Mouse (Mus musculus) fat pad, adult 2 months (tissue): ENCODE results near the gene Mctp2.
A peak's percentile ranks its signal among the peaks of the same experiment; 100 is the strongest.

Experiments
- DNase-seq: peaks from one replicate; pipeline ENCODE4 v3.0.0-alpha.2; 2011; ENCODE audit warnings: low read depth, low spot score; ENCODE audit errors: extremely low read depth

The Mctp2 gene

GRCm38 (mm10) chr7:72181651-72182050 is 124.8 kb downstream of the Mctp2 start:
- no peak for DNase-seq

- no peak for DNase-seq
These were observed 137.1 kb downstream of the Mctp2 start for GRCm38 (mm10) chr7:72169320-72169719.

DNA sequence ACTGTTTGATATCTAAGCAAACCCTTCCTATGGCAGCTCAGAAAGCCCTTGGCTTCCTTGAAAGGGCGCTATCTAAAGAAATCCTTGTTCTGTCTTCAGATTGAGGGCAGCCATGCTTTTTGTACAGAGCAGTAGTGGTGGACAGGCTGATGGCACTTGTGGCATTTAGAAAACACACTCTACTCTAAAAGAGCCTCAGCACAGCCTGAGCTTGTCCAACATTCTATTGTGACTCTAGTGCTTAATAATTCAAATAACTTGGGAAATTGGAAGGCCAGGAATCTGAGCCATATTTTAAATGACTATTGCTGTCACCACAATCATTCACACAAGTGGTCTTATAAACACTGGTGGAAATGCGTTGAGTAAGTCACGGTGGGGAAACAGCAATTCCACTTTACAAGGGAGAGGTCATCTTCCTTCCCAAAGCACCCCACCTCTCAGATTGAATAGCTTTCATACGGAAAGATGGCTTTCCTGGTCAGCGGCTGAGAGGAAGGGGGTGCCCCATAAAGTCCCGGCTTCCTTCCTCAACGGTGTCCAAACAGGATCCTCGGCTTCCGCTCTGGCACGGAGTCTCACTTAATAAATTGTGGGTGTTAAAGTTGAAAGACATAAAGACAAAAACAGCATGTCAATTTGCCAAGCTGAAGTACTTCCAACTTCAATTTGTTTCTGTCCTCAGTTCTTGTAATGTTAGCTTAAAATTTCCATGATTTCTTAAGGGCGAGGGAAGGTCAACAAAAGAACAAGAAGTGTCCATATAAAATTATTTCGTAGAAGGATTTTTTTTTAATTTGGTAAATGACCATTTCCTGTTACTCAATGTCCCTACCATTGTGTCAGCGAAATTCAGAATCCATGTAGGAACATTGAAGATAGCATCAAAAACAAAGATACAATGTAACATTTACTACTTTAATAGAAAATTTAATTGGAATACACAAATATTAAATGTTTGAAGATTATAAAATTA is 140.4 kb downstream of the Mctp2 start:
- DNase-seq, result no peak

DNA sequence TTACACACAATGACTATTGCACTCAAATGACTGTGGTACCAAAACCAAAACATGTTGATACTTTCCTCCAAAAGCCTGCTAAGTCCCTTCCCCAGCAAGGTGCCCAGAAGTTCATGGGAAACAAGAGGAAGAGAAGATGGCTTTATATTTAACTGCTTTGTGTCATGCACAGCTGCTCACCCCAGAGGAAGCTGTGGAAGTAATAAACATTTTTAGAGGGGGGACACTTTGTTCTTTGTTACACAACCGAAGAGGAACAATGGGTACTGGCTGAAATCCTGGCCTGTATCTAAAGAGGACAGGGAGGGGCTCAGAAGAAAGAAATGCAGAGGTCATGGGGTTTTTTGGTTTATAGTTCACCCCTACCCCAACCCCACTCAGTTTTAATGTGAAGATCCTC is 144.2 kb downstream of the Mctp2 start:
- no peak for DNase-seq

GRCm38 (mm10) chr7:72159513-72160063 is 146.8 kb downstream of the Mctp2 start:
- no peak for DNase-seq

- no peak for DNase-seq
These were observed 155.4 kb downstream of the Mctp2 start for GRCm38 (mm10) chr7:72150799-72151708.

DNA sequence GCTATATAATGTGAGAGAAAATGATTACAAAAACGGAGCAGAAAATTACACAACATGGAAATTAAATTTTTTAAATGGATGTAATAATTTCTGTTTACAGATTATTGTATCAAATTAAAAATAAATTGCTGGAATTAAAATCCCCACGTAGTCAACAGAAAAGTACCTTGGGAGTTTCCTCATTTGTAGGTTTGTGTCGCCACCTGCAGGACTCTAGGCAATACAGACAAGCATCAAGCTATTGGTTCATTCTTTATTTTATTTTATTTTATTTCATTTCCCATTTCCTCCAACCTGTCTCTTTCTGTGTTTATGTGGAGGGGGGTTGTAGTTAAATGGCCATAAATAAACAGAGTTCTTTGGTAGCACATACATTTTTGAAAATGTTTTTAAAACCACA is 157.3 kb downstream of the Mctp2 start:
- DNase-seq, result no peak

- no peak for DNase-seq
These were observed 159.6 kb downstream of the Mctp2 start for GRCm38 (mm10) chr7:72146849-72147248.

DNA sequence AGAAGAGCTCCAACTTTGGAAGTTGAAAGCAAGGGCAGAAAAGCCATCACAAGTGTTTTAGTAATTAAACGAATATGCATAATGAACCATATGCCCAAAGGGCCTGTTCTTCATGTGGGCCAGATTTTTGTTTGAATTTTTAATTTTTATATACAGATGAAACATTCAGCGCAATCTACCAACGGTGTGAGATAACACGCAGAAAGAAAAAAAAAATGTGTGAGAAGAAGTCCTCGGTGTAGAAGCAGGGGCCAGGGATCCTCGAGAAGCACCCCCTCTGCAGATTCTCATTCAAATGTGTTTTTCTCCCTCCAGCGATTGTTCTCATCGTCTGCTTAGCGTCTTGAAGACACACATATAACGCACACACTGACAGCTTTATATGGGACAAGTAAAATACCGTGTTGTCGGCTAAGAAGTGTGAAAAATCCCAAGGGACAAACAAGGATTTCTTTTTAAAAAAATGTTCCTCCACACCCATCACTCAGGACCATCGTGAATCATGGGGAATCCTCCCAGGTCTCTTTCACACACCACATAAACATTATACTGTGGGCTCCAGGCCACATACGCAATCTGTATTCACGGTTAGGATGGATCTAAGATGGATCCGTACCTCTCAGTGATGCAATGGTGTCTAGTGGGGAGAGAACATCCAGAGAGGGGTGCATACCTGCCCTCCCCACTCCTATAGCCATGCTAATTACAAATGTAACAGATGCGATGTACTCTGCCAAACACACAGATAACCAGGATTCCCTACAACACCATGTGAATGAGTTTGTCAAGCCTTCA is 160.5 kb downstream of the Mctp2 start:
- no peak for DNase-seq

DNA sequence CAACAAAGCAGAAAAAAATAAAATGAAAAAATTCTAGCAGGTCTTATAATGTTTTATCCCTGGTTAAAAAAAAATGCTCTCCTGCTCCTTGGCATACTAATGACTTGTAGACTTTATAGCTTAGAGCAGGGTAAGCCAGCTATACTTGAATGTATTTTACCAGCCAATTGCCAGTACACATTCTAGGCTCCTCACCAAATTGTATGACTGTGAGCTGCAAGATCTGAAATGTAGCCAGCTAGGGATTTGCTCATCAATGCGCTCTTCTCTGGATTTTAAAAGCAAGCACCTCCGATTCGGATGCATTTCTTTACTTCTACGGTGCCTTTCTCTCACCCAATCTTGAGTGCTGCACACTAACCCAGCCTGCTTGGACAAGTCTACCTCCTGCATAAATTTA is 167.7 kb downstream of the Mctp2 start:
- no peak for DNase-seq

GRCm38 (mm10) chr7:72120986-72121385 is 185.4 kb downstream of the Mctp2 start:
- DNase-seq, result no peak

DNA sequence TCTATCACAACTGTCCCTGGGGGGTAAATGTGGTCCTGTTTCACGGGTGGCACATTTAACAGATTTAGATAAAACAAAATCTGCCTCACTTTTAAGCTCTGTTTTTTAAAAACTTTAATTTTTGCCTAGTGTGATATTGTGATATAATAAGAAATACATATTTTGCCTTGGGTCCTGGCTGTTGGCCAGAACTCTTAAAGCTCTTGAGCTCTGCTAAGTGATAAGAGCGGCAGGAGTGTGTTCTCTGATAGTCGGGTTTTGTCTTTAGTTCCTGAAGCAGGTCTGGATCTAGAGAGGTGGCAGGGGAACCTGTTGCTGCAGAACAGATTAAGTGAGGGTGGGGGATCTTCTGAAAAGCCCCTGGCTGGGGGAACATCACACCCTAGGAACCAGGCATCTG is 186.7 kb downstream of the Mctp2 start:
- DNase-seq, result no peak

DNA sequence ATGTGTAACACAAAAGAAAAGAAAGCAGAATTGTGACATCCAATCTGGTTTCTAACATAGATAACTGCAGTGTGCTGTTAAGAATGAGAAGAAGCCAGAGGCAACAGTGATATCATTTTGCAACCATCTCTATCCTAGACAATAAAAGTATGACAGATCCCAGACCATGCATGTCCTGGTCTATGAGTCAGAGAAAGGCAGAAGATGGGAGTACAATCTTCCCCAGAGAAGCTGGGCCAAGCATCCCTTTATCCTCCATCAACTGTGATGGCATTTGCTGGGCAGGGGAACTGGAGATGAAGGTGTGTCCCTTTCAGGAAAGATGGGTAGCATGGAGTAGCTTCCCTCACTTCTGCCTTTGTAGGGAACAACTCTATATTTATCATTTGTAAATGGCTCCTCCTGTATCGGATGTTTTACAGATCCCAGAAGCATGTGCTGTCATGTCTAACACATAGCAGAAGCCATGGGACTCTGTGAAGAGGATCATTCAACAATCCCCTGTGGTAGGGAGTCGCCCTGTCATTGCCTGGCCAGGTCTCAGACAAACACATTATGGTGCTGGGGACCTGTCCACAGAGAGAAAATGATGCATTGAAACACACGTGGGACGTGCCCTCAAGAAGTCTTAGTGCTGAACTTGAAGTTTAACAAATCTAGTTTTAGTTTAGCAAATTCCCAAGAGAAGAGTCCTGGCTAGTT is 188.9 kb downstream of the Mctp2 start:
- no peak for DNase-seq

DNA sequence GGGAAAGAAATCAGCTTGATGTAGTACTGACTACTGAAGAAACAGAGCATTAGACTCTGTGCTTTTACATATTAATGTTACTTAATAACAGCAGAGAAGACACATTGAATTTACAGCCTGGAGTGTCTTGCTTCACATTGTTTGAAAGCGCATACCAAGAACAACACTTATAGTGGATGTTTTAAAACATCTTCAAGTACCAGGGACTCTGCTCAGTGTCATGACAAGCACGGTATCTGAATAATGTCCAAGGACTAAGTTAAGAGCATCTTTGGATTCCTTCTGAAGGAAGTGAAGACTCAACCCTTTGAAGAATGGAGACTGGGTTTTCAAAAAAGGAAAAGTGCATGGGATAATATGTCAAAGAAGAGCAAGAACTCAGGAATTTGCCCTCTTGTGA is 191.3 kb downstream of the Mctp2 start:
- no peak for DNase-seq

GRCm38 (mm10) chr7:72110578-72110977 is 195.8 kb downstream of the Mctp2 start:
- no peak for DNase-seq

DNA sequence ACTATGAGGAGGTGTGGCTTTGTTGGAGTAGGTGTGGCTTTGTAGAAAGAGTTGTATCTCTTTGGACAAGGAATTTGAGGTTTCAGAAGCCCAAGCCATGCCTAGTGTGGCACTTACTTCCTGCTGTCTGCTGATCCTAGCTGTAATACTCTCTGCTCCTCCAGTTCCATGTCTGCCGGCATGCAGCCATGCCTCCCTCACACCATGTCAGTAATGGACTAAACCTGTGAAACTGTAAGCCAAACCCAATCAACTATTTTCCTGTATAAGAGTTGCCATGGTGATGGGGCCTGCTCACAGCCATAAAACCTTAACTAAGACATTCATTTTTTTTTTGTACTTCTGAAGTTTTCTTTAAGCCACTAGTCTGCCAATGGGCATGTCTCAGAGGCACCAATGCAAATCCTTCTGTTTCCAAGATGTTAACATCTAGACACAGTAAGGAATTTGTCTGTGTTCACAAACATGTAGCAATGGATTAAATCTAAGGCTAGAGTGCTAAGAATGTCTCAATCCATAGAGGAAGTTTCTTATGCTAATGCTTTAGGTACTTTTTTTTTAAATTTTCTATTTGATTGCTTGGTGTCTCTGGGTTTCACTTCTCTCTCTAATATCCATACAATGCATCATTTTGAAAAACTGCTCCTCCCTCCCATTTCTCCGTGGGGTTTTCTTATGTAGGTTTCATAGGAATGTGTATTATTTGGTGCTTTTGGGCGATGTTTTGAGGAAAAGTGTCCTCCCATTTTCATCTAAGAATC is 197.6 kb downstream of the Mctp2 start:
- no peak for DNase-seq

DNA sequence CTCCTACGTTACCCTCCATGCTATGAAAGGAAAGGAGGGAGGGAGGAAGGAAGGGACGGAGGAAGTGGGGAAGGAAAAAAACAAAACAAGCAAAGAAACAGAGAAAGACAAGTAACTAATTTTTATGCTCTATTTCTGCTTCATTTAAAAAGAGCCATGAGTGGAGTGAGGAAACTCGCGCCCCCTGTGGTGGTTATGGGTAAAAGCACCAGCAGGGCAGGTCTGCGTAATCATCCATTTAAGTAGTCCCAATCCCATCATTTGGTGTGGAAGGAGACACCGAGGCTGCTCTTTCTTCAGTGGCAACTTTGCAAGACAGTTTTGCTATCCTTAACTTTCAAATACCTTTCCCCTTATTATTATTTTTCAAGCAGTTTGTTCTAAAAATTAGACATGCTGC is 202.2 kb downstream of the Mctp2 start:
- no peak for DNase-seq

DNA sequence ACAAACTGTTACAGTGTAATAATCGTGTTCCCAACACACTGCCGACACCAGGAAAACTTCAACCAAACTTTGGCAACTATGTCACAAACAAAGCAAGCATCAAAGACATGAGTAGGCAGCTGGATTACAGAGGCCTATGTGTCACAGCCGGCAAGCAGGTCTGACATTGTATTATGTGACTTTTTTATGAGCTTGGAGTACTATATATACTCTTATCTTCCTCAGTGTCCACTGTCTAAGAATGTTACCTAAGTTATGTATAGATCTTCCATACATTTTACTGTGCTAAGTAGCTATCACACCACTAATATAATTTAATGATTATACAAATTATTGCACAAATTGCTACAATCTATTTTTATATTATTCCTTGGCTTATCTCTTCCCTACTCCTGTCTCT is 202.8 kb downstream of the Mctp2 start:
- peak; percentile 21 for DNase-seq

DNA sequence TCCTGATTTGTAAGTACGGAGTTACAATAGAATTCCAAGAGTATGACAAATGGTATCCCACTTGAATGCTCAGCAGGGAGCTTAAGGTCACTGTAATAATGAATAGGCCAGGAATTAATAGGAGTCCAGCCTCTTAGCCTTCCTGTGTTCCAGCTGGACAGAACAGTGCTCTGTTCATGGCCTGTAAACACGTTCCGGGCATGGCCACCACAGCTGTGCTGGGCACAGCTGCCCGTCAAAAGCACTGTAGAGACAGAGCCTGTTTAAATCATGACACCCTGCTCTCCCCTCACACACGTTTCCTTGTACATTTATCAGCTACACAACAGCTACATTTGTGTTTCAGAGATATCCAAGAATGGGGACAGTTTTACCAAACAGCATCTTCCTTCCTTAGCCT is 205.7 kb downstream of the Mctp2 start:
- no peak for DNase-seq
